Mouse (Mus musculus): ENCODE data around the gene Cxcl10.
A peak's percentile ranks its signal among the peaks of the same experiment; 100 is the strongest.

Cxcl10 gene

DNA sequence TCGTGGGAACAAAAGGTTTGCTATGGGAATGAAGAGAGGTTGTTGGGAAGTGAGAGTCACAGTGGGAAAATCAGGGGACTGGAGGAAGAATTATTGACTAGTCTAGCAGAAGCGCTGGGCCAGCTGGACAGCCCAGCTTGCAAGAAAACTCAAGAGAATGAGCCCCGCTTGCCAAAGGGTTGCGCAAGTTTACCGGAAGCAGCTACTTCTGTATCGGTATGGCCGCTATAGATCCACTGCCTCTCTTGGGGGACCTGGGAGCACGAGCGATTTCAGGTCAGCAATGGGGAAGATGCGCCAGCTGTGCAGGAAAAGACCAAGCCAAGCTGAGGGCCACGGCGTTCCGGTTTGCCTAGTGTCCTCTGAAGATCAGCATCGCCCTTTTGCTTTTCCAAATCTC is 30.1 kb downstream of the Cxcl10 start:
- DNase-seq (ENCODE audit: low spot score), result no peak

DNA sequence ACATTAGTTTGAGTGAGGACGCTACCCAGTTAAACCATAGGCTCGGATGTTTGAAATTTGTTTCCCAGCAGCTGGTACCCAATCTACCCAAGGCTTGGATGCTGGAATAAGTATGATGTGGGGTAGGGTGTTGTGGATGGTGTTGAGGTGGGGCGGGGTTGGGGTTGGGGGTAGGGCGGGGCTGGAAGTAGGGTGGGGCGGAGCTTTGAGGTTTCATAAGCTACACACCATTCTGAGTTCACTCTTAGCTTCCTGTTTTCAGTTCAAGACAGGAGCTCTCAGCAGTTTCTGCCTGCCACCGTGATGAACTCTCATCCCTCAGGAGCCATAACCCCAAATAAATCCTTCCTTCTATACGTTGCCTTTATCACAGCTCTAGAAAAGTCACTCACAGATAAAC is 30.6 kb downstream of the Cxcl10 start:
- DNase-seq (ENCODE audit: low spot score), result no peak

DNA sequence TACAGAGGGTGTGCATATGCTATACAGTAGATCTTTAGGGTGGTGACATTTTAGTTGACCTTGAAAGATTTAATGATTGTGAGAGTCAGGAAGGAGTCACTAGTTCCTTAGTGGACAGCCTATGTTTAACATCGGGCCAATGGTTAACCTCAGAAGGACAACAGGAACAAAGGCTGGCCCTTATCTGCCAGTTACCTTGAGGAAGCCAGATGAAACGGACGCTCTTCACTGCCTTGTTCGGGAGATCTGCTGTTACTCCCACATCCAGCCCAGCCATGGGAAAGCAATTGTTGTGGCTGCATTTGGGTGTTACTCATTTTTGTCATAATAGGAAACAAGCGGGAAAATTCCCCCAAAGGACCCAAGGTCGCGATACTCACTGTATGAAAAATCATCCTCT is 34.9 kb downstream of the Cxcl10 start:
- no peak for DNase-seq (ENCODE audit: low spot score)

DNA sequence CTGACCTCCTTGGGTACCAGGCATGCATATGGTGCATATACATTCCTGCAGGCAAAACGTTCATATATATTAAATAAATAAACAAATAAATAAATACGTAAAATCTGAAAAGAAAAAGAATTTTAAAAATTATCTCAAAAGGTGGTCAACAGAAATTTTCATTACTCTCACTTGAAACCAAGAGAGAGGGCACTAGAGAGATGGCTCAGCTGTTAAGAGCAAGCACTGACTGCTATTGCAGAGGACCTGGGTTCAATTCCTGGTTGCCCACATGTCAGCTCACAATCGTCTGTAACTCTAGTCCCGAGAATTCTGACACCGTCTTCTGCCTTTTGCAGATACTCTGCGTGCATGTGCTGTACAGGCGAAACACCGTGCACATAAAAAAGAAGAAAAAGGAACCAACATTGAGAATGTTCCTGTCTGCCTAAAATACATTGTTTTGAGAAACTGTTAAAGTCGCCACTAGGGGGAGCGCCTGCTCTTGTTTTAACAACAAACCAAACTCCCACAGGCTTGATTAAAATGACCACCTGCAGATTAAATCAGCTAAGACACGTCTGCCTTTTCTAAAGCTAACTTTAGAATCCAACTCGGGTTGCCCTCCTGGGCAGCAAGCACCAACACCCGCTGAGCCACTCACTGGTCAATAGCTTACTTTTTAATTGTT is 36.5 kb downstream of the Cxcl10 start:
- peak; percentile 77 for DNase-seq (ENCODE audit: low spot score)

DNA sequence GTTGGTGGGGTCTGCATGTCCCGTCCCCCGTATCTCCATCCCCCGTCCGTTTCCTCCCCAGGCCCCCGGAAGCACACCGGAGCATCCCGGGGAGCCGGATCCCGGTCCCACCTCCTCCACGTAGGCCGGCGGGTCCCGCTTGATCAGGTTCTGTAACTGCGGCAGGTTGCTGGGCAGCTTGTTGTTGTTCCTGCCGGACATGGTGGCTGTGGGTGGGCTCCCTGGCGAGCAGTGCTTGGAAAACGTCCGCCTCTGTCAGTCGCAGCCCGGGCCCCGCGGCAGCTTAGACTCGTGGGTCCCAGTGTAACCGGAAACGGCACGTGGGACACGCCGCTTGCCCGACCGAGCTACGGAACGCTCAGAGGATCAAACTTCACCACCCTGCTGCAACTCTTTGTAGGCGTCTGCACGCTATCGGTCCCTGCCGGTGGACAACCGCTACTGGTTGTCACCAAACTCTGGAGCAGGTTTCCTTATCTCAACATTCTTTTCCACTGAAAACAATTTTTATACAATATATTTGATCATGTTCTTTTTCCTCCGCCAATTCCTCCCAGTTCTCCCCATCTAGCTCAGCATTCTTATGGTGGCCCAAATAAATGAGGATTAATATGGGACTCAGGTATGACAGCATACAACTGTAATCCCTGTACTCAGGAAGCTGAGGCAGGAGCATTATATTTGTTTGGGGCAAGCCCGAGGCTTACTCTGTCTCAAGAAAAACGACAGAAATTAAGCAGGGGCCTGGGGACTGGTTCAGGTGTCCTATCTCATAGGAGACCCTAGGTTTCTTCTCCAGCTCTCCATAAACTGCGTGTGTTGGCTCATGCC is 38.8 kb downstream of the Cxcl10 start, which contains the start of gene Sdad1:
Gene Sdad1 (minus strand): TSS at position 799 of the 831 bp plus-strand sequence.
- peak; percentile 94 for DNase-seq (ENCODE audit: low spot score)

DNA sequence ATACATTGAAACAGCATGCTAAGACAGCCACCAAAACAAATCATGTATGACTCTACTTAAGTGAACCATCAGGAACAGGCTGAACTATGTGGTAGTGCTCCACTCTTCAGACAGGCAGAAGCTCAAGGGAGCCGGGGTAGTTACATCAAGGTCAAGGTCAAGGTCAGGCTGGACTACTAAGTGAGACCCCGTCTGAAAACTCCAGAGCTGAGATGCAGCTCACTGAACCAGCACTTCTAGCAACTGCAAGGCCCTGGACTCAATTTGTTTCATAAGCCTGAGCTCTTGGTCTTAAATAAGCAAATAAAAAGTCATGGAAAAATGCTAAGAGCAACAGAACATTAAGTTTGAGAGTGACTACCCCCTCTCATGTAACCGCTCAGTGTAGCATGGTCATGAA is 44.4 kb downstream of the Cxcl10 start:
- DNase-seq (ENCODE audit: low spot score), result no peak

DNA sequence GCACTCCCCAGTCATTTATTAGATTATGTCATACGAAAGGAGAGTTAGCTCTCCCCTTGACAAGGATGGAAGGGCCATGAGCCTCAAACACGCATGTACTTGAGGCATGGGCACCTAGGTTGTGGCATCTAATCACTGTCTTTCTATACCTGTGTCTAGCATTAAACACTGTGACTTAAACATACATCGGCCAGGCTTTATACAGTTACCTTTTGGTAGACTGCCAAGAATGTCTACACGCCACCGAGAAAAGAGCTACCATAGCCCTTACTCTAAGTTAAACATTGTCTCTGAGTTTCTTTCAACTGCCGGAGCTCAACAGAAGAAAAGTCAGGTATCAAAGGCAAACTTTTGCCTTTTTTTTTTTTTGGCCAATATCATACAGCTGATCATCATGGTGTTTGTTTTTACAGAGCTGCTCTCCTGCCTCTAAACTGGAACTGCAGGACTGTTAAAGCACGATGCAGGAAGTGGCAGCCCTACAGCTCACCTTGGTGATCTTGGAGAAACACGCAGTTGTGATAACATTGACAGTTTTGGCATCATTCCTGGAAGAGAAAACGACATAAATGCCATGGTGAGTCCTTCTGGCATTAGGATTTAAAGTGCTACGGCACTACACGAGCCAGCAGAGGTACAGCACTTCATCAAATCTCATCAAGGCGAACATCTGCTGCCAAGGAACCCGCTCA is 46.4 kb downstream of the Cxcl10 start:
- DNase-seq (ENCODE audit: low spot score), result no peak

Data from testis, postnatal 14 days (tissue).